Mouse (Mus musculus) left cerebral cortex, postnatal 10 days (tissue): ENCODE results near the gene Eps8l2. TPM values are rescaled to one million over a fixed set of nuclear protein-coding genes. Genes with fewer than 3 reads are reported as not detected.
"Not testable (repeated sequence)": the region's sequence is repeated elsewhere in the genome, so short reads cannot be mapped to it uniquely, and the experiment has no call there.

Experiments
- DNase-seq, 2 experiments: peaks; one replicate each; pipeline ENCODE4 v3.0.0; 2021 to 2022; ENCODE audit warnings: low spot score in 2 of 2, mixed read lengths in 1 of 2; ENCODE audit errors: extremely low spot score in 1 of 2
- intact Hi-C: fragments of 180-260 bp; cut with DNase I; formaldehyde crosslinking; loops from one replicate; pipeline ENCODE4 v1.15.1; 2025
- total RNA-seq, 2 experiments: library from RNA; stranded (reverse); gene quantifications; 2 replicates each; pipeline ENCODE4 v1.2.3; 2021

Eps8l2 gene
- total RNA-seq, 2 experiments from 2014 or later: 1.1 to 1.4 TPM

DNA sequence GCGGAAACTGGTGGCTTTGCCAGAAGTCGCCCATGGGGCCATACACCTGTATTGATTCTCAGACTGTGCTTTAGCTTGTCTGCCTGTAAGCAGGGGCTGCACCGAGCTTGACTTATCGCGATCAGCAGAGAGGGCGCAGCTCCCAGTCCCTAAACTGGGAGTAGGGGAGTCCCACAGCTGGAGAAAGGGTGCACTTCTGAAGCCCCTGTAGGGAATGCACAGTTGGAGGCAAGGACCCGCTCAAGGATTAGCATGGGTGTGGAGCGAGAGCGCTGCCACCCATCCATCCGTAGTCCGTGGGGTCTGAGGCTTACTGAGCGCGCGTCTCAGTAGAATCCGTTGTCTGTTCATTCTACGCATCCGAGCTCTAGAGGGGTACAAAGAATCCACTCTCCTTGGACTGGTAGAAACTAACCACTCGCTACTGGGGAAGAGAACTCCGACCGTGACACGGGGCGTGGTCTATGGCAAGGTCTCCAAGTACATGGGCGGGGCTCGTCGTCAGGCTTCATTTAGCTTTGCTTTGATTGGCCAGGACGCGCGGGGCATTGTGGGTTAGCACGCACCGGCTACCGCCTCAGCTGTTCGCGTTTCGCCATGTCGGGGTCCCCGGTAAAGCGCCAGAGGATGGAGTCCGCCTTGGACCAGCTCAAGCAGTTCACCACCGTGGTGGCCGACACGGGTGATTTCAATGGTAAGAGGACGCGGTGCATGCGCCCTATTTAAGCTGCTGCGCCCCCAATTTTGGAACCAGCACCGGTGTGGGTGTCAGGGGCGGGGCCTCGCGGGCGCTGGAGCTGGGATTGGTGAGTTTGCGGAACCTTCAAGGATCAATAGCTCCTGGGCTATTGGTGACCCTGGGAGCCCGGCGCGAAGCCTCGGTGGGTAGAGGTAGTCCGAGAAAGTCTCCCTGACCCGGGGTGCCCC lies 53.2 kb downstream of the Eps8l2 start, which contains the start of gene Taldo1:
Gene Taldo1, plus strand, starts transcription at position 575 of the 927 bp plus-strand sequence.
- peak; percentile 94 to 98 for DNase-seq
- intact Hi-C loops: no loop called here

DNA sequence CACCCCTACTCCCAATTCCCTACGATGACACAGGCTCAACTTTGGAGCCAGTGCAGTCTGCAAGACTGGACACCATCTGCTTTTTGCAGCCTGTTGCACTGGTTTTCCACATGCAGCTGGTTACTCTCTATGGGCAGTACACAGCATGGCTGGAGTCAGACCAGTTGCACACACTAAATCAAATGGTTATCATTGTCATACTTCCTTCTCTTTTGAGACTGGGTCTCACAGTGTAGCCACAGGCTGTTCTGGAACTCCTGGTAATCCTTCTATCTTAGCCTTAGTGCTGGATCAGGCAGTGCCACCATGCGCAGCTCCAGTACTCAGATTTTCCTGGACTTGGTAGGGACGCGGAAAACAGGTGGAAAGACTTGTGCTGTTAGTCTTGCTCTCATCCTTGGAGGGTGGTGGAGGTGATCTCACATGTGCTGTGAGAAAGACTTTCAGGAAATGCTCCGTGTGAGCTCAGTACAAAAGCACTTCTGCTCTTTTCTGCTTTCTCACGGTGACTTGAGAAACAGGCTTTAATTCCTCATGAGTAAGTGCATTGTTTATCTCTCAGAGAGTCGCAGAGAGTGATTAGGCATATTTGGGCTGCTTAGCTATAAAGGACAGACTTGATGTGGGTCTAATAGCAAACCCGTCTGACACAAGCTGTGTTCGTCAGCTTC lies 54.0 kb downstream of the Eps8l2 start:
- DNase-seq: no peak
- intact Hi-C loops: no loop called here

DNA sequence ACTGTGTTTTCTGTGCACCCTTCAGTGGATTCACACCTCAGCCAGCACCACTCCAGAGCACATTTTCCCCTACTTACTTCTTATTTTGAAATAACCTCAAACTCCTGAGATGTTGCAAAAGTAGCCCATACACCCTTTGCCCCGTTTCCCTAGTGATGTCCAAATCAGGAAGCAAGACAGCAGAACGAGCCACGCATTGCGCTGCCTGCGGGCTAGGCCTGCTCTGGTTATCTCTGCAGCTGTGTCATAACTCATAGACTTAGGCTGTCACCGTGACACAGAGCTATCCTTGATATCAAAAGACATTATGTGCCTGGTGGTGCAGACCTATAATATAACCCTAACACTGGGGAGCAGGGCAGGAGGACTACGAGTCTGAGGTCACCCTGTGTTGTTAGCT lies 55.5 kb downstream of the Eps8l2 start:
- intact Hi-C loops: no loop called here
- DNase-seq: no peak

DNA sequence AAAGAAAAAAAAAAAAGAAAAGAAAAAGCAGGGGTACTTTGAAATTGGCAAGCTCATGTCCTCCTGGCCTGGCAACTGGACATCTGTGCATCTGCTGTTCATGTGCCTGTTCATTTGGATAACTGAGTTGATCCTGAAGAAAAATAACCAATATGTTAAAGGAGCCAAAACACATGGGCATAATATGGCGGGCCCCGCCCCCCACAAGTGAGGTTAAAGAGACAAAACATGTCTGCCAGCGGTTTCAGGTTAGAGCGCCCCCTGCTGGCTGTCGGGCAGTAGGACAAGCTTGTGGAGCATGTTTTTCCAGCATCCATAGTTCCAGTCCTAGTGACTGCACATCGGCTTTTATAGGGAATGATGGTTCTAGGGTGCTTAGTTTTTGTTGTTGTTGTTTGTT lies 56.1 kb downstream of the Eps8l2 start:
- peak in 1 of 2 experiments; percentile 84 for DNase-seq
- intact Hi-C loops: no loop called here

DNA sequence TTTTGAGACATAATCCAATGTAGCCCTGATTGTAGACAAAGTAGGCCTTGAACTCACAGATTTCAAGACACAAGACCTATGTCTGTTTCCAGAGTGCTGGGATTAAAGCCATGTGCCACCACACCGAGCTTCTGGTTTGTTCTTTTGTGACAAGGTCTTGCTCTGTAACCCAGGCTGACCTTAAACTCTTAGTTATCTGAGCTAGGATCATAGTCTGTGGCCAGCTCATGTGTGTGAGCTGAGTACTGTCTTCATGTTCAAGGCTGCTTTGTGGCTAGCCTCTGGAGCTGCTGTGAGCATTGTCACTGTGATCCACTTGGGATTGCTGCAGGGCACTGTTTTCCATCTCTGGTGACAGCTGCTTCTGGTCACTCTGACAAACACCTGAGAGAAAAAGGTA lies 56.7 kb downstream of the Eps8l2 start:
- intact Hi-C loops: no loop called here
- no peak for DNase-seq

DNA sequence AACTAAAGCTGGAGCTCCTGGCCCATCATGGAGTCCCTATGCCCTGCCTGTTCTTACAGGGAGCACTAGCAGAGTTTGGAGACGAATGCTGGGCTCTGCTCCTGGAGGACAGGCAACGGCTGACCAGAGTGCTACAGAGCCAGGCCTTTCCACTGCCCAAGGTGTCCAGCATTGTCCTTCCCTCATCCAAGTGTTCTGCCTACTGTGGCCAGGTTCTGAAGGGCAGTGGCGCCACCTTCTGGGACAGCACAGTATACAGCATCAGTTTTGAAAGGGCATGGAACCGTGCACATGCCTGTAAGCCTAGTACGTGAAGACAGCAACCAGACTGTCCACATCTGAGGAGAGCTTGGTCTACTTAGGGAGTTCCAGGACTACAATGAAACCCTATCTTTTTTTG lies 64.6 kb downstream of the Eps8l2 start:
- peak in 1 of 2 experiments; percentile 71 for DNase-seq
- intact Hi-C loops: no loop called here

DNA sequence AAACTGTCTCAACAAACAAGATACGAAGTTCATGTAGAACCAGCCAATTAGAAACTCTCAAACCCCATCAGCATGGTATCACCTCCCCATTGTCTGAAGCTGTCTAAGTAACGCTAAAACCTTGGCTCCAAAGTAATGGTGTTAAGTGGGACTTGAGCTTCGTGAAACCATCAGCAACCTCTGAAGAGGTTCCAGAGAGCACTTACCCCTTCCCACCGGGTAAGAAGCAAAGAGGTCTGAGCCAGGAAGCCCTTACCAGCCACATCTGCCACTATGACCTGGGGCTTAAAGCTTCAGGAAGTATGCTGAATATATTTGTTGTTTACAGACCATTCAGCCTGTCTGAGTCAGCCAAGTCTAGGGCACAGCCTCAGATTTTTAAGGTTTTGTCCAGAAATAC lies 66.8 kb downstream of the Eps8l2 start:
- DNase-seq: no peak
- intact Hi-C loops: no loop called here

DNA sequence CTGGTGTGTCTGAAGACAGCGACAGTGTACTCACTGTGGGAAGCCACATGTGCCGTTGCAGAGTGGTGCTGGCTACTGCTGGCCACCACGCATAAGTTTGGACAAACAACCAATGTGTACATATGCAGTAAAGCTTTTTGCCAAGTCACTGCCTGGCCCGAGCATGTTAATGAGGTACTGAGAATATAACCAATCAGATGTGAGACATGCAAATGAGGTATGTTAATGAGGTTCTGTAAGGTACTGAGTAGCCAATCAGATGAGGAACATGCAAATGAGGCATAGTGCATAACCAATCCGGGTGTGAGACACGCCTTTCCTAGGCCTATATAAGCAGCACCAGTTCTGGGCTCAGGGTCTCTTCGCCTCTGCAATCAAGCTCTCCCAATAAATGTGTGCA lies 69.0 kb downstream of the Eps8l2 start:
- DNase-seq, intact Hi-C loops: not testable (repeated sequence)

DNA sequence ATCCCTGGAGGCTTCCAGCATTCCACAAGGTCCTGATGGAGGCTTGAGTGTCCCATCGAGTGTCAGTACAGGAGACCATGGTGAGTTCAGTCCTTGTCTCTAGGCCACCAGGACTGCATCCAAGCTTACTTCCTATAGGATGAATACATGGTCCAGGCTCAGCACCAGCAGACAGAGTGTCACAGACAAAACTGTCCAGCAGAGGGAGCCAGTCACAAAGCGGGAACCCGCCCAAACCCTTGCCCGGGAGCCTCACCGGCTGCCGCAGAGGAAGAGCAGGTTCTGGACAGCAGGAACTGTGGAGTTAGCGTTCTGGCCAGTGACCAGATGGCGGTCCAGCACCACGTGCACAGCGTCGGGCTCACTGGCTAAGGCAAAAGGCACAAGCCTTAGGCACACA lies 70.2 kb downstream of the Eps8l2 start:
- intact Hi-C loops: no loop called here
- peak; percentile 76 to 89 for DNase-seq

DNA sequence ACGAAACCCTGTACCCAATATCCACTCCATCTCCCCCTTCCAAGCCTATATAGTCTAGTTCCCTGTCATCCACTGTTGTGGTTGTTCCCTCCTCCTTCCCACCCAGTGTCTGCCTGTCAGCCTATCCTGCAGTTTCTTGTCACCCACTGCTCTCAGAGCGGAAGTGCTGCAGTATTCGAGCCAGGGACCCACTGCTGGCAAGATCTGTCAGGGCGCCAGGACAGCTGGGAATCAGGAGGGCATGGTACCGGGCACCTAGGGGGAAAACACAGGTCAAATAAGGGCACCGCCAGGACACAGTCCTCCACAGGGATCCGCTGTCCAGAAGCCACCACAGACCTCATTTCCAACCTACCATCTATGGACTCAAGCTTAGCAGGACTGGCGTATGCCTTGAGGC lies 72.0 kb downstream of the Eps8l2 start:
- DNase-seq: no peak
- intact Hi-C loops: no loop called here

DNA sequence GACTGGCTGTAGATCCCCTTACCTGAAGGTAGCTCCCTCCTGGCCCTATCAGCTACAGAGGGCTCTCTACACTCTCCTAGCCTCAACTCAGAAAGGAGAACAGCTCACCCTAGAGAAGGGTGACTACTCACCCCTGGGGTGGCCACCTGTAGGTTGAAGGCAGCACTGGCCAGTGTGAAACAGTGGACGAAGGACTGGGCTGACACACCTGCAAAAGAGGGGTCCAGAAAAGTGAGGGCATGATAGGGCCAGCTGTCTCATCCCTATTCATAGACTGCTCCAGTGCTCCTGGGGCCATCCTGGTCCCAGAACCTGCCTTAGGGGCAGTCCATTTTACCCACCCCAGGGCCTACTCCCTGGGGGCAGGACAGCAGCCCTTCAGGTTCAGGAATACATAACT lies 73.0 kb downstream of the Eps8l2 start:
- DNase-seq: no peak
- intact Hi-C loops: no loop called here

Other genes with a start within 250 kb of the Eps8l2 start
- gene Sigirr, start 238.3 kb upstream of the Eps8l2 start, total RNA-seq: 1 to 10 TPM; 2.3 to 2.8 TPM
- not detected for gene Ano9, start 221.1 kb upstream of the Eps8l2 start, total RNA-seq
- 10 to 100 TPM; 48.4 to 54.0 TPM for gene Ptdss2, start 216.5 kb upstream of the Eps8l2 start, total RNA-seq
- 10 to 100 TPM; 20.8 TPM for gene Rnh1, start 166.0 kb upstream of the Eps8l2 start, total RNA-seq
- 100 to 1,000 TPM; 246 to 262 TPM for gene Hras, start 144.9 kb upstream of the Eps8l2 start, total RNA-seq
- gene Lrrc56, start 144.7 kb upstream of the Eps8l2 start, total RNA-seq: 1 to 10 TPM; 4.7 to 4.9 TPM
- not detected for gene Lmntd2, start 124.8 kb upstream of the Eps8l2 start, total RNA-seq
- gene Rassf7, start 123.0 kb upstream of the Eps8l2 start, total RNA-seq: under 1 TPM; 0.58 to 0.69 TPM
- 10 to 100 TPM; 63.6 to 69.6 TPM for gene Phrf1, start 110.1 kb upstream of the Eps8l2 start, total RNA-seq
- under 1 TPM; 0.22 to 0.58 TPM for gene Irf7, start 72.4 kb upstream of the Eps8l2 start, total RNA-seq
- not detected for gene Cdhr5, start 62.1 kb upstream of the Eps8l2 start, total RNA-seq
- not detected for gene Sct, start 59.7 kb upstream of the Eps8l2 start, total RNA-seq
- gene Drd4, start 46.9 kb upstream of the Eps8l2 start, total RNA-seq: under 1 TPM; 0.15 to 0.36 TPM
- gene Deaf1, start 11.2 kb upstream of the Eps8l2 start, total RNA-seq: 100 to 1,000 TPM; 258 to 269 TPM
- gene Tmem80, start 11.1 kb upstream of the Eps8l2 start, total RNA-seq: 10 to 100 TPM; 21.6 to 23.5 TPM
- gene Taldo1, start 53.3 kb downstream of the Eps8l2 start, total RNA-seq: 100 to 1,000 TPM; 113 to 114 TPM
- gene Gatd1, start 75.3 kb downstream of the Eps8l2 start, total RNA-seq: 10 to 100 TPM; 38.2 to 39.5 TPM
- gene Cend1, start 90.6 kb downstream of the Eps8l2 start, total RNA-seq: 100 to 1,000 TPM; 267 to 296 TPM
- 100 to 1,000 TPM; 286 to 306 TPM for gene Slc25a22, start 99.0 kb downstream of the Eps8l2 start, total RNA-seq
- 1 to 10 TPM; 1.8 to 2.0 TPM for gene Pidd1, start 105.1 kb downstream of the Eps8l2 start, total RNA-seq
- 100 to 1,000 TPM; 687 to 705 TPM for gene Rplp2, start 108.5 kb downstream of the Eps8l2 start, total RNA-seq
- gene Pnpla2, start 116.3 kb downstream of the Eps8l2 start, total RNA-seq: 10 to 100 TPM; 19.2 to 25.5 TPM
- 1 to 10 TPM; 3.4 to 5.8 TPM for gene Cracr2b, start 122.2 kb downstream of the Eps8l2 start, total RNA-seq
- gene Cd151, start 128.5 kb downstream of the Eps8l2 start, total RNA-seq: 10 to 100 TPM; 31.8 to 33.7 TPM
- gene Polr2l, start 136.3 kb downstream of the Eps8l2 start, total RNA-seq: 10 to 100 TPM; 43.8 to 45.0 TPM
- 10 to 100 TPM; 29.0 to 35.4 TPM for gene Tspan4, start 136.4 kb downstream of the Eps8l2 start, total RNA-seq
- gene Chid1, start 201.0 kb downstream of the Eps8l2 start, total RNA-seq: 10 to 100 TPM; 69.2 to 71.1 TPM
- gene Ap2a2, start 223.3 kb downstream of the Eps8l2 start, total RNA-seq: 100 to 1,000 TPM; 257 to 265 TPM